Mouse (Mus musculus) midbrain, embryonic 16.5 days (tissue): Measurements from ENCODE around the gene B3gnt3. TPM values are rescaled to one million over a fixed set of nuclear protein-coding genes. Genes with fewer than 3 reads are reported as not detected.

Experiments
- ATAC-seq: fragments of 200-750 bp; cut with Nextera tagmentation; 2 replicates; pipeline ENCODE4 v1.8.0; 2017; ENCODE audit warnings: moderate TSS enrichment
- H3K27ac ChIP-seq: fragments of 300-500 bp; sonication (generic); 2 replicates; pipeline ENCODE4 v1.5.1; 2014; ENCODE audit warnings: mild to moderate bottlenecking, low read length, mixed read lengths
- H3K27me3 ChIP-seq: fragments of 300-500 bp; sonication (generic); 2 replicates; pipeline ENCODE4 v1.6.1; 2014; ENCODE audit warnings: low read depth, low read length, mixed read lengths; ENCODE audit not compliant: control insufficient read depth, insufficient read depth
- H3K36me3 ChIP-seq: fragments of 300-500 bp; sonication (generic); 2 replicates; pipeline ENCODE4 v1.6.1; 2014; ENCODE audit warnings: mild to moderate bottlenecking, low read length, moderate library complexity, mixed read lengths; ENCODE audit not compliant: control insufficient read depth, insufficient read depth
- H3K4me1 ChIP-seq: fragments of 300-500 bp; sonication (generic); 2 replicates; pipeline ENCODE4 v1.6.1; 2014; ENCODE audit warnings: mild to moderate bottlenecking, low read length, mixed read lengths; ENCODE audit not compliant: control insufficient read depth, insufficient read depth
- H3K4me2 ChIP-seq: fragments of 300-500 bp; sonication (generic); 2 replicates; pipeline ENCODE4 v1.6.1; 2014; ENCODE audit warnings: mild to moderate bottlenecking, low read length, mixed read lengths
- H3K4me3 ChIP-seq: fragments of 300-500 bp; sonication (generic); 2 replicates; pipeline ENCODE4 v1.5.1; 2014; ENCODE audit warnings: low read depth, mild to moderate bottlenecking, low read length, moderate library complexity, mixed read lengths
- H3K9ac ChIP-seq: fragments of 300-500 bp; sonication (generic); 2 replicates; pipeline ENCODE4 v1.6.1; 2014; ENCODE audit warnings: low read depth, low read length, mixed read lengths
- H3K9me3 ChIP-seq: fragments of 300-500 bp; sonication (generic); replicated peaks from 2 replicates; pipeline ENCODE4 v1.6.1; 2014; ENCODE audit warnings: mild to moderate bottlenecking, low read length, mixed read lengths; ENCODE audit not compliant: control insufficient read depth, poor library complexity, severe bottlenecking
- WGBS: fragments of 180-500 bp; shearing (Covaris S2); extraction: QIAGEN DNeasy Blood & Tissue Kit; methylation state at CpG from one replicate; pipeline ENCODE4 v1.1.7; 2014; 5-methylcytosine and 5-hydroxymethylcytosine counted together
- polyA plus RNA-seq: library from polyadenylated mRNA; unstranded; fragments of >200 nt; fragmentation: Nextera tagmentation; extraction: Ambion mirVana; gene quantifications from 2 replicates; pipeline ENCODE4 v1.2.1, GENCODE M21; 2015

The B3gnt3 gene
- polyA plus RNA-seq, 1 experiment from 2014 or later: 0.20 TPM

DNA sequence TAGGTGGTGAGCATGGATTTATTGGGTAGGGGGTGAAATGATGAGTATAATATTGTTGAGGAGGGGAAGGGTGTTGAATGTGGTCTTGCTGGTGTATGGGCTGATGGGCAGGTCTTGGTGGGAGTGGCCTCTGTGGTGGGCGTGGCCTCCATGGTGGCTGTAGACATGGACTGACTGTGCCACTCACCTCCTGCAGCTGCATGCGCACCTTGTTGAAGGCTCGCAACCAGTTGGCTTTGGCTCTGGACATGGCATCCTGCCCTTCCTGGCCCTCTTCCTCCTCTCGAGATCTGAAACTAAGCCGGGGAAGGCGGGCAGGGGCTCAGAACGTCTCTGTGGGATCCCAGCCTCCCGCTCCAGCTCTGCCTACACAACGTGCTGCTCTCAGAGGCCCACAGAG lies 43.8 kb downstream of the B3gnt3 start:
- peaks cover 30% of the 10 kb centered on the region for H3K36me3 ChIP-seq
- 33% methylated on average over 9 of the region's 9 CpGs for WGBS
- no peaks in the 10 kb centered on the region for H3K9me3 ChIP-seq
- H3K4me1 ChIP-seq: no peaks in the 10 kb centered on the region
- H3K27me3 ChIP-seq: peaks cover 17% of the 10 kb centered on the region; the same call in 1 of the 2 replicates
- H3K4me3 ChIP-seq: no peak overlapping the region
- no peak overlapping the region for H3K9ac ChIP-seq
- no peak overlapping the region for H3K27ac ChIP-seq
- no peak overlapping the region for H3K4me2 ChIP-seq
- ATAC-seq: no peak

GRCm38 (mm10) chr8:71654600-71654999 lies 47.0 kb downstream of the B3gnt3 start:
- H3K27ac ChIP-seq: no peak overlapping the region
- ATAC-seq: peak; percentile 25; the same call in 1 of the 2 replicates
- 3% methylated on average over 24 of the region's 24 CpGs for WGBS
- no peak overlapping the region for H3K4me3 ChIP-seq
- H3K36me3 ChIP-seq: peaks cover 51% of the 10 kb centered on the region
- no peak overlapping the region for H3K9ac ChIP-seq
- H3K9me3 ChIP-seq: no peaks in the 10 kb centered on the region
- H3K4me2 ChIP-seq: peak overlapping the region; percentile 13; the same call in 1 of the 2 replicates
- no peaks in the 10 kb centered on the region for H3K4me1 ChIP-seq
- peaks cover 14% of the 10 kb centered on the region; the same call in 1 of the 2 replicates for H3K27me3 ChIP-seq

DNA sequence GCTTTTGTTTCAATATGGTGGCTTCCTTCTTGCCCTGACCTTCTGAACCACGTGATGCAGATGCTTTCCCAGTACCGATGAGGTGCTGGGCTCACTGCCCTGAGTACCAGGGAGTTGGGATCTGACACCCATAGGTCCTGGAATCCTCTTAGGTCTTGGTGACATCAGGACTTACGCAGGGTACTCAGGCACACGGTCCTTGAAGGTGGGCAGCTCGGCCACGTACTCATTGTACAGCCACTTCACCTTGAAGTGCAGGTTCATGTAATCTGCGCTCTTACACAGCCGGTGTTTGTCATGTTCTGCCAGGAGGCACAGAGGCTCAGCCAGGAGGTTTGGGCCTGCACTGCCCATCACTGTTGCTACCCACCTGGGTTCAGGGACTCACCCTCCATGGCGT lies 56.1 kb downstream of the B3gnt3 start:
- no peak for ATAC-seq
- no peaks in the 10 kb centered on the region for H3K9me3 ChIP-seq
- H3K27ac ChIP-seq: no peak overlapping the region
- 84% methylated on average over 9 of the region's 9 CpGs for WGBS
- no peak overlapping the region for H3K9ac ChIP-seq
- no peaks in the 10 kb centered on the region for H3K4me1 ChIP-seq
- no peak overlapping the region for H3K4me2 ChIP-seq
- H3K27me3 ChIP-seq: no peaks in the 10 kb centered on the region
- peaks cover 52% of the 10 kb centered on the region for H3K36me3 ChIP-seq
- no peak overlapping the region for H3K4me3 ChIP-seq

Other genes with a start within 250 kb of the B3gnt3 start
- 176 TPM in 2 replicates for gene Abhd8, start 238.1 kb downstream of the B3gnt3 start, polyA plus RNA-seq
- 182 and 191 TPM in 2 replicates for gene Mrpl34, start 236.8 kb downstream of the B3gnt3 start, polyA plus RNA-seq
- 224 and 231 TPM in 2 replicates for gene Dda1, start 232.6 kb downstream of the B3gnt3 start, polyA plus RNA-seq
- gene Ano8, start 215.8 kb downstream of the B3gnt3 start, polyA plus RNA-seq: 4.0 and 5.9 TPM in 2 replicates
- 11.8 and 12.5 TPM in 2 replicates for gene Gtpbp3, start 213.7 kb downstream of the B3gnt3 start, polyA plus RNA-seq
- gene Plvap, start 190.0 kb downstream of the B3gnt3 start, polyA plus RNA-seq: 5.7 and 6.5 TPM in 2 replicates
- gene Ccdc194, start 176.1 kb downstream of the B3gnt3 start, polyA plus RNA-seq: 0.11 TPM in 1 of 2 replicates, not detected in the other
- gene Bst2, start 164.3 kb downstream of the B3gnt3 start, polyA plus RNA-seq: 6.8 and 7.9 TPM in 2 replicates
- 52.4 and 60.3 TPM in 2 replicates for gene Mvb12a, start 158.9 kb downstream of the B3gnt3 start, polyA plus RNA-seq
- gene Tmem221, start 142.9 kb downstream of the B3gnt3 start, polyA plus RNA-seq: 0.17 TPM in 1 of 2 replicates, not detected in the other
- gene Nxnl1, start 135.2 kb downstream of the B3gnt3 start, polyA plus RNA-seq: not detected in 2 replicates
- gene Slc27a1, start 132.9 kb downstream of the B3gnt3 start, polyA plus RNA-seq: 71.4 and 79.2 TPM in 2 replicates
- 219 and 237 TPM in 2 replicates for gene Pgls, start 109.6 kb downstream of the B3gnt3 start, polyA plus RNA-seq
- 6.4 and 7.9 TPM in 2 replicates for gene Fam129c, start 104.1 kb downstream of the B3gnt3 start, polyA plus RNA-seq
- 68.8 and 70.8 TPM in 2 replicates for gene Colgalt1, start 90.8 kb downstream of the B3gnt3 start, polyA plus RNA-seq
- 23.5 and 29.0 TPM in 2 replicates for gene Unc13a, start 30.0 kb downstream of the B3gnt3 start, polyA plus RNA-seq
- 4.7 and 5.4 TPM in 2 replicates for gene Jak3, start 25.5 kb downstream of the B3gnt3 start, polyA plus RNA-seq
- gene Insl3, start 12.6 kb downstream of the B3gnt3 start, polyA plus RNA-seq: 1.4 TPM in 1 of 2 replicates, not detected in the other
- gene Fcho1, start 23.9 kb upstream of the B3gnt3 start, polyA plus RNA-seq: 88.4 and 107 TPM in 2 replicates
- 9.6 and 9.9 TPM in 2 replicates for gene Zfp709, start 180.2 kb upstream of the B3gnt3 start, polyA plus RNA-seq
- 18.4 and 21.2 TPM in 2 replicates for gene Zfp882, start 206.8 kb upstream of the B3gnt3 start, polyA plus RNA-seq
- gene Zfp617, start 206.8 kb upstream of the B3gnt3 start, polyA plus RNA-seq: 32.7 and 33.6 TPM in 2 replicates
- 15.2 and 17.6 TPM in 2 replicates for gene Zfp961, start 249.2 kb upstream of the B3gnt3 start, polyA plus RNA-seq